Mouse (Mus musculus): ENCODE measurements around the gene Sh3bp5.

DNA sequence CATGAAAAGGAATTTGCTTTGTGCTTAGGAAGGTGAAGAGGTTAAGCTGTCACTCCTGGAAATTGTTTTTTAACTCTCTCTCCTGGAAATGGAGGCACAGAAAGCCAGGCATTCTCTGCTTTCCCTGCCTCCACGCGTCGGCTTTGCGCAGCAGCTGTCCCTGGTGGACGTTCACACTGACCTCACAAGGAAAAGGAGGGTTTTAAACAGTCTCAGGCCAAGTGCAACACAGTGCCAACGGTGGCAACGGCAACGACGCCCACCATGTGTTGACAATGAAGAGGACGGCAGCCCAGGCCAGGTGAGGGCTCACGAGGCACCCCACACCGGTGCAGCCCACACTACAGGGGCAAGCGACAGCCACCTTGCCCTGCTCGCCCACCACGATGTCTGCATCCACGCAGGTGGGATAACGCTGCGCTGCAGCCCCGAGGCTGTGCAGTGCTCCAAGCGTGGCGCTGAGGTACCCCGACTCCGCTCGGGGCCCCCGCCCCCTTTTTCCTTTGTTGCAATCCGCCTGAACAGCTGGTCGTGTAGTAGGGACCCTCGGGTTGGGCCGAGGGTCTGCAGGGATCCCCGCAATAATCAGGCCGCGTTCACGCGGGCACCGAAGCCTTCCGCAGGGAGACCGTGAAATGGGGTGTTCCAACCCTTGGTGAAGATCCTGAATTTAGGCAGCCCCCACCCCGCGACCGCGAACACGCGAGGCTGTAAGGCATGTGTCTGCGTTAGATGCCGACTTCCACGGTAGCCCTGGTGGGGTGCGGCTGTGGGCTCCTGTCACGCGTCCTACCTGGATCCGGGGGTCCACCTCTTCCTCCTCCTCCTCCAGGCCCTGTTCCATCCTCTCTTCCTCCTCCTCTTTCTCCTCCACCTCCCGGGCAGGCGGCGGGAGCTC, 611 bp downstream of the Sh3bp5 start:
- TF ChIP-seq CTCF (IDR thresholded peaks at IDR 0.05) (peak; percentile 44; the same call in 1 of the 2 replicates), EP300 (IDR thresholded peaks at IDR 0.05) (no peak)
